Mouse (Mus musculus) cortical plate, adult 2 months (tissue): ENCODE measurements around the gene Adk.

Experiments used
- CTCF ChIP-seq: fragments of 200-500 bp; IDR thresholded peaks from 2 replicates; pipeline ENCODE4 v1.5.1; 2011; ENCODE audit warnings: mild to moderate bottlenecking, control low read depth, low read length; ENCODE audit not compliant: insufficient read depth; ENCODE audit errors: extremely low read depth
- POLR2A ChIP-seq: fragments of 200-500 bp; IDR thresholded peaks from 2 replicates; pipeline ENCODE4 v1.6.1; 2011; ENCODE audit warnings: mild to moderate bottlenecking, low read length, control low read depth; ENCODE audit not compliant: insufficient read depth; ENCODE audit errors: extremely low read depth

DNA sequence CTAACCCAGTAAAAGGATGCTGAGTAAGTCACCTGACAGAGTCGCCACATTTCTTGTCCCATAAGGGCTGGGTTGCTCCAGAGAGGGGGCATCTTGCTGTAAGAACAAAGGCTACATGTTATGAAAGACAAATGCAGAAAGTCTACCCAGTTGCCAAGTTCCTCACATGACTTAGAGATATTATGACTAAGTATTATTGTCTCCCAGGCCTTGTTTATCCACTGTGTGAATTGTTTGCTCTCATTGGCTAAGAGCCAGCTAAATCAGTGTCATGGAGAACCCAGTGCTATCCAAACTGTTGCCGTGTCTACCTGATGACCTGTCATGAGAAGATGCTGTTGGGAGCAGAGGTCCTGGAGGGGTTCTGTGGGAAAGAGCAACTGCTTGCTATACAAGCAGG lies 401.5 kb downstream of the Adk start:
- no peak for TF ChIP-seq POLR2A
- no peak for TF ChIP-seq CTCF
